Mouse (Mus musculus): ENCODE measurements around the gene Dcdc2b.

The Dcdc2b gene

DNA sequence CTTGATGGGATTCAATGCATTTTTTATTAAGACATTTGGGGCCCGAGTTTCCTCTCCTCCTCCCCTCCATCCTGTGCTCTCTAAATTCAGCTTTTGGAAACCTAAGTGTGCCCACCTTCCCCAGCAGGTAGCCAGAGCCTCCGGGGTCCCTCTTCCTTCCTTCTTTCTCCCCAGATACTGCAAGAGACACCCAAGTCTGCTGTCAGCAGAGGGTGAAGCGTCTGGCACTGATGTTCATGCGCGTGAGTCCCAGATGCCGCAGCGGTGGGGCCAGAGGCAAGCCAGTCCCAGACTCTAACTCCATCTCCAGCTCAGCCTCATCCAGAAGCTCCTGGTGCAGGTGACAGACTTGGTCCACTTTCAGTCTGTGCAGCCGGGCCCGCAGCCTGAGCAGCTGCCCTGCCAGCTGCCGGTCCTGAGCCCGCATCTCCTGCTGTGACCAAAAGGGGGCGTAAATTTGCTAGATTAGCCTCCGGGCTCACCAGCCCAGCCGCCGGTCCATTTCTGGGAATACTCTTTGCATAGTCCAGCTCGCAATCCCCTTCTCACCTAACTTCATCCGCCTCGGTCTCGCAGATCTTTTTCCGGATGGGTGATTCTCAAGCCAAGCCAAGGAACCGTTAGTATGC is 37.1 kb downstream of the Dcdc2b start:
- peak; percentile 84 to 85 for DNase-seq

DNA sequence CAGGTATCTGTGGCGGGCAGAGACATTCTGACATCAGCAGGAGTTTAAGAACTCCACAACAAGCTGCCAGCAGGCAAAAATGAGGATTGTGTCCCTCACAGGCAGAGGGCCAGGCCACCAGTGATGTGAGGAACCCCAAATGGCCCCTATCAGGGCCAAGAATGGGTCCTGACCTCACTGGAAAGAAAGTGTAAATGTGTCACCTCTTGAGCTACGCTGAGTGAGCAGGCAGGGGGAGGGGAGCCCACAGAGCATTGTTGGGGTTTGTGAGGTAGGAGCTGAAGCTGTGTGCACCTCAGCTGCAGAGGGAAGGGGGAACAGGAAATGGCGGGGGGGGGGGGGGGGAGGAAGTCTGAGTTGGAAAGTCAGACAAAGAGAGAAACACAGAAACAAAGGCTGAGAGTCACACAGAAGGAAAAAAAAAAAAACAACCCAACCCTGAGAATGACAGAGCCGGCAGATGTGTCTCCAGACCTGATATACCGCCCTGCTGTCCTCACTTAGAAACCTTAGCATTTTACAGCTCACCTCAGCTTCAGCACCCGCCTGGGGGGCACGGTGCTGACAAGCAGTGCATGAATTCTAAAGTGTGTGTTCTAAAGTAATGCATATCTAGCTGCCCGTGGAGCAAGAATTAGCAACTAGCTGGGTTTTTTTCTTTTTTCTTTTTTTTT is 38.7 kb downstream of the Dcdc2b start:
- DNase-seq: no peak

DNA sequence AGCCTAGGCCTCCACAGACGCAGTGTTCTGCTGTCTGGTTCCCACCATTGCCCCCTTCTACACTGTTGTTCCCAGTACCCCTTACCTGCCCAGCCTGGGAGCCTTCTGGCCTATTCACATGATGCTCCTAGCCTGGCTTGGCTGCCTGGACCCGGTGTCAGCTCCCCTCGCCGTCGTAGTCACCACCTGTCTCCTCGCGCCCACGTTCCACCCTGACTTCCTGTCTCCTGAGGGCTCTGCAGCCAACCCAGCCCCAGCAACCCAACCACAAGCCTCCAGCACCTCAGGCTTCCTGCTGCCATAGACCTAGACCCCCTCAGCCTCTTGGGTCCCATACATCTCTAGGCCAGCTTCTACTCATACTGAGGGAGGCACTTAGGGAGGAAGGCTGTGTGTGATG is 40.6 kb downstream of the Dcdc2b start, which contains the start of gene Lck:
TSS of gene Lck (minus strand) at position 212 of the 400 bp plus-strand sequence.
- DNase-seq: no peak

DNA sequence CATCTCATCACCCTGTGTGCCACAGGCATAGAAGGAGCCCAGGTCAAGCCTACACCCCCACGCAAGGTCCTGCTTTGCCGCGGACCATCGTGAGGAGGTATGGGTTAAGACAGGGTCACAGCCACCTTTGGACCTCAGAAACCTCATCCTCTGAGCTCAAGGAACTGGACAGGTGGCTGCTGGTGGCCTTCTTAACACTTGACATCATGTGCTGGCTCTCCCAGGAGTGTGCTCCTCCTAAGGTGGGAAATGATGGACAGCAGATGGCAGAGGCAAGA is 41.0 kb downstream of the Dcdc2b start:
- DNase-seq: no peak

DNA sequence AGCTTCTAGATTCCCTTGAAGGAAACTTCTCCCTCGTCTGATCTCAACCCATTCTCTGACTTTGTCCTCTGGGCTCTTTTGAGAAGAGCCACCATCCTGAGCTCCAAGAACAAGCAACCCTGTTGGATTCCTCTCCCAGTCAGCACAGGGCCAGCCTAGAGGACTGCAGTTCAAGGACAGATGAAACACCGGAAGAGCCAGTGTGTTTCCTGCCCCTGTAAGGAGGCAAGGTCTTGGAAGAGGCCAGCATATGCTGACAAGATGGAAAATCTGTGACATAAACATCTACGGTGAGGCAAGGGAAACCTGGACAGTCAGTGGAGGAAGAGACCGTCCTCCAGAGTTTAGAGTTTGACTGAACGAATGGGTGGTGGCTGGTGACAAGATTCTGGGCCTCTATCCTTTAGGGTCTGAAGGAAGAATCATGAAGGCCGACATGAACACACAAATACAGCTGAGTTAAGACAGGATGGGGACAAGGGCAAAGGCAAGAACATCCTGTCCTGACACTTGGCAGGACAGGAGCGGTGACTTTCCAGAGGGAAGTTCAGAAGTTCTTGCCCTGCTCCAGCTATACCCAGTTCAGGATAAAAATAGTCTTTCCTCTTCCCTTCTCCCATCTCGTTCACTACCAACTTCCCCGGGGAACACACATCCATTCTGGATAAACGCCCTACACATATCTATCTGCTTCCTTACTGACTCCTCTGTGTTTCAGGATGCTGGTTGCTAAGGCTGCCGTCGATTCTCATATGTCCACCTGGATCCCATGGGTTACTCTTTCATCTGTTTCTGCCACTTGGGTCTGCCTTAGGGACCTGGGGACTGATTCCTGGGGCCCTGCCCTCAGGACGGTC is 41.6 kb downstream of the Dcdc2b start:
- no peak for DNase-seq

DNA sequence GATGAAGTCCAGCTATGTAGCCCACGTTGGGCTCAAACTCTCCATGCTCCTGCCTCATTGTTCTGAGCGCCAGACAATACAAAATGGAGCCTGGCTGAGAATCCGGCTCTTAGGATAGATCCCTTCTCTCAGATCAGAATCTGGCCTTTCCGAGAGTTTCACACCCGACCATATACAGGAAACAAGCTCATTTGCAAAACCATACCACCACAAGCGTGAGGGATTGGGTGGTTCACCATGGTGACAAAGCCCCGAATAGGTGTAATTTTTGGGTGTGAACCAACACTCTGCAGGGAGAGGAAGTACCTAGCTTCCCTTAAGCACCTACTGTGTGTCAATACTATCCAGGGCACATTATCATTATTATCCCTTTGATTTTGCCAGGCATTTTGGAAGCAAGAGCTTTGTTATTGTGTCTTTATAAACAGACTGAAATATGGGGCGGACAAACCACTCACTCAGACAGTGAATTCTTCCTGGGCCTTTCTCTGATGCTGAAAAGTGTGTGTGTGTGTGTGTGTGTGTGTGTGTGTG is 42.4 kb downstream of the Dcdc2b start:
- no peak for DNase-seq

DNA sequence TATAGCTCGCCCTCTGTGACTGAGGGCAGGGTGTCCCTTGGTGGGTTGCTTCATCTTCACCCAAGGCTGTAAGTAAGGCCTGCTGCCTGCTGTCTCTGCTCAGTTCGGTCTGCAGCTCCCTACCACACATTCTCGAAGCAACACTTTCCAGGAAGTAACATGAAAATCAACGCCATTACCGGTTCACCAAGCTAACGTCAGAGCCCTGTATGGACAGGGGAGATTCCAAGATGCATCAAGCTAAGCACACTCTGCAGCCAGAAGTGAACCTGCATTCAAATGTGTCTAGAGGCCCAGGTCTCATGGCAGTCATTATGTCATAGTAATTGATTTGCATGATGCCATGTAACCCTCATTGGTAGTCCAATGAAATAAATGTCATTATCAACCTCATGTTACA is 44.0 kb downstream of the Dcdc2b start:
- no peak for DNase-seq

DNA sequence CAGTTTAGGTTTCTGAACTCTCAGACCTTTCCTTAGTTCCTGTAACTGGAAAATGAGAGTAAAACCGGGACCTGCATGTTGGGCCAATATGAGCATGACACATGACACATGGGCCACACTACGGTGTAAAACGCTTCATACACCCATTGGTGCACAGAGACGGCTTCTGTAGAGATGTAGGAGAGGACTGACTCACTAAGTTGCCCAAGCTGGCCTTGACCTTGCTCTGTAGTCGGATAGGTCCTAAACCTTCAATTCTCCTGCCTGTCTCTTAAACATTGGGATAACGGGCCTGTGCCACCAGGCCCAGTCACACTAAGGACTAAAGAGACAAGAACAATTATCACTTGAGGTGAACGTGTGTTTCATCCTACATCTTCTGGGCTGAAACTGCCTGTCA is 45.7 kb downstream of the Dcdc2b start:
- DNase-seq: no peak

DNA sequence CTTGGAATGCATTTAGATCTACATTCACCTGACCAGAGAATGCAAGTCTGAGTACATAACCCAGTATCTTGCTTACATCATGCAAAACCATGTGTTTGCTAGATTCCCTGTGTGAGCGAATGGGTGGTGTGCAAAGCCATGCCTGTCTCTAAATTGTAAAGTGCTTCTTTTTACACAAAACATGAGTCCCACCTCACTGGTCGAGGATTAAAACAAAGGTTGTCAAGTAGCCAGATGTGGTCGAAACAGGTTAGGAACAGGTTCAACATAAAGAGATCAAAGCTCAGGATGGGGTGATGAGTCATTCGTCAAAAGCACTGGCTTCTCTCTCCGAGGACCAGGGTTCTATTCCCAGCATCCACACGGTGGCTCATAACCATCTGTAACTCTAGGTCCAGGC is 48.9 kb downstream of the Dcdc2b start:
- no peak for DNase-seq

DNA sequence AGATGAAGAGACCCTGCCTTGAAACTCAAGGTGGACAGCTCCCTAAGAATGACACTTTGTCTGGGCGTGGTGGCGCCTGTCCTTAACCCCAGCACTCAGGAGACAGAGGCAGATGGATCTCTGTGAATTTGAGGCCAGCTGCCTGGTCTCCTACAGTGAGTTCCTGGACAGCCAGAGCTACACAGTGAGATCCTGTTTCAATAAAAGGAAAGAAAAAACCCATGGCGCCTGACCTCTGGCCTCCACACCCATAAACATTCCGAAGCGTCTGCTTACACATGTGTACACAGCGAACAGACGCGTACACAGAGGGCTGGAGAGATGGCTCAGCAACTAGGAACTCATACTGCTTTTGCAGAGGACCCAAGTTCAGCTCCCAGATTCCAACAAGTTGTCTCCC is 50.3 kb downstream of the Dcdc2b start:
- DNase-seq: no peak

DNA sequence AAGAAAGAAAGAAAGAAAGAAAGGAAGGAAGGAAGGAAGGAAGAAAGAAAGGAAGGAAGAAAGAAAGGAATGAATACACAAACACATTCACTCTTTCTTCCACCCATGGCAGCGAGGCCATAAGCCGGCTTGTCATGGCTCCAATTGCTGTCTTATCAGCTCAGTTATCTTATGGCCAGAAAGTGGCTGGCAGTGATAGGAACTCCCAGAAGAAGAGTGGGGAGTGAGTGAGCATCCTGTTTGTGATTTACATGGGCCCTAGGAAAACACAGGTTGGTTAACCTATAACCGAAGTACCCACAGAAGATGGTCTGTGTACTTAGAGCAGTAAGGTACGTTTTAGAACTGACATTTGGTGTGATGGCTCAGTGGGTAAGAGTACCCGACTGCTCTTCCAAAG is 52.9 kb downstream of the Dcdc2b start:
- DNase-seq: no peak
